Mouse (Mus musculus) embryonic facial prominence, embryonic 13.5 days (tissue): ENCODE data around the gene Gm49333. TPM values are rescaled to one million over a fixed set of nuclear protein-coding genes. Genes with fewer than 3 reads are reported as not detected.

ENCODE experiments used
- ATAC-seq: fragments of 200-750 bp; cut with Nextera tagmentation; 2 replicates; pipeline ENCODE4 v1.8.0; 2017; ENCODE audit warnings: low read depth; ENCODE audit not compliant: insufficient number of reproducible peaks, insufficient read depth, low FRiP score, low TSS enrichment
- H3K27ac ChIP-seq: fragments of 300-500 bp; sonication (generic); 2 replicates; pipeline ENCODE4 v1.5.1; 2015; ENCODE audit warnings: moderate library complexity, mild to moderate bottlenecking, inconsistent platforms
- H3K27me3 ChIP-seq: fragments of 300-500 bp; sonication (generic); 2 replicates; pipeline ENCODE4 v1.6.1; 2015; ENCODE audit warnings: mild to moderate bottlenecking, inconsistent platforms
- H3K36me3 ChIP-seq: fragments of 300-500 bp; sonication (generic); 2 replicates; pipeline ENCODE4 v1.6.1; 2015; ENCODE audit warnings: mild to moderate bottlenecking, inconsistent platforms
- H3K4me1 ChIP-seq: fragments of 300-500 bp; sonication (generic); 2 replicates; pipeline ENCODE4 v1.6.1; 2015; ENCODE audit warnings: inconsistent platforms
- H3K4me2 ChIP-seq: fragments of 300-500 bp; sonication (generic); 2 replicates; pipeline ENCODE4 v1.6.1; 2015; ENCODE audit warnings: moderate library complexity, mild to moderate bottlenecking, inconsistent platforms
- H3K4me3 ChIP-seq: fragments of 300-500 bp; sonication (generic); 2 replicates; pipeline ENCODE4 v1.5.1; 2015; ENCODE audit warnings: mild to moderate bottlenecking, inconsistent platforms
- H3K9ac ChIP-seq: fragments of 300-500 bp; sonication (generic); 2 replicates; pipeline ENCODE4 v1.6.1; 2015; ENCODE audit warnings: mild to moderate bottlenecking, inconsistent platforms
- H3K9me3 ChIP-seq: fragments of 300-500 bp; sonication (generic); 2 replicates; pipeline ENCODE4 v1.6.1; 2016; ENCODE audit warnings: inconsistent platforms
- WGBS: fragments of 180-500 bp; shearing (Covaris S2); methylation state at CpG from one replicate; pipeline ENCODE4 v1.1.7; 2015; ENCODE audit warnings: mixed read lengths; 5-methylcytosine and 5-hydroxymethylcytosine counted together
- polyA plus RNA-seq: library from polyadenylated mRNA; unstranded; fragments of >200 nt; fragmentation: Nextera tagmentation; extraction: Ambion mirVana; gene quantifications from 2 replicates; pipeline ENCODE4 v1.2.1, GENCODE M21; 2015

Gm49333 gene
- polyA plus RNA-seq, 1 experiment from 2014 or later: 0.41 TPM

DNA sequence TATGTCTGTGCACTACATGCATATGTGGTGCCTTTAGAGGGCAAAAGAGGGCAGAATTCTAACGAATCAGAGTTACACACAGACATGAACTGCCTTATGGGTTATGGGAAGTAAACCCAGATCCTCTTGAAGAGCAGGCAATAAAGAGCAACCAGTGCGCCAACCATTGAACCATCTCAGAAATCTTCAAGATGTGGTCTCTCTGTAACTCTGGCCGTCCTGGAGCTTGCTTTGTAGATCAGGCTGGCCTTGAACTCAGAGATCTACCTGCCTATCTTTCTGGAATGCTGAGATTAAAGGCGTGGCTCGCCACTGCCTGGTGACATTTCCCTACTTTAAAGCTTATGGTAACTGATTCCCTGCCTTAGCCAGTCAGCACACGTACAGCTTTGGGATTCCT lies 60.5 kb downstream of the Gm49333 start:
- no peak for ATAC-seq
- peaks cover 24% of the 10 kb centered on the region for H3K36me3 ChIP-seq
- H3K9ac ChIP-seq: 0 out of 2 replicates have a peak overlapping the region, but pooled peaks have one; percentile 44
- no peak overlapping the region for H3K27ac ChIP-seq
- no peaks in the 10 kb centered on the region for H3K27me3 ChIP-seq
- WGBS: 23% methylated on average over 6 of the region's 6 CpGs
- peak overlapping the region; percentile 94 for H3K4me3 ChIP-seq
- peak overlapping the region; percentile 98 for H3K4me2 ChIP-seq
- no peaks in the 10 kb centered on the region for H3K9me3 ChIP-seq
- H3K4me1 ChIP-seq: peaks cover 25% of the 10 kb centered on the region

- Histone ChIP-seq H3K9ac (peak overlapping the region; percentile 96), H3K27me3 (no peaks in the 10 kb centered on the region), H3K9me3 (no peaks in the 10 kb centered on the region), H3K36me3 (peaks cover 30% of the 10 kb centered on the region), H3K27ac (peak overlapping the region; percentile 92), H3K4me3 (peak overlapping the region; percentile 94), H3K4me2 (peak overlapping the region; percentile 98), H3K4me1 (peaks cover 26% of the 10 kb centered on the region)
- peak; percentile 95 for ATAC-seq
- WGBS: under 1% methylated on average over 38 of the region's 38 CpGs
Measured at GRCm38 (mm10) chr16:20672500-20672902, 61.1 kb downstream of the Gm49333 start.

DNA sequence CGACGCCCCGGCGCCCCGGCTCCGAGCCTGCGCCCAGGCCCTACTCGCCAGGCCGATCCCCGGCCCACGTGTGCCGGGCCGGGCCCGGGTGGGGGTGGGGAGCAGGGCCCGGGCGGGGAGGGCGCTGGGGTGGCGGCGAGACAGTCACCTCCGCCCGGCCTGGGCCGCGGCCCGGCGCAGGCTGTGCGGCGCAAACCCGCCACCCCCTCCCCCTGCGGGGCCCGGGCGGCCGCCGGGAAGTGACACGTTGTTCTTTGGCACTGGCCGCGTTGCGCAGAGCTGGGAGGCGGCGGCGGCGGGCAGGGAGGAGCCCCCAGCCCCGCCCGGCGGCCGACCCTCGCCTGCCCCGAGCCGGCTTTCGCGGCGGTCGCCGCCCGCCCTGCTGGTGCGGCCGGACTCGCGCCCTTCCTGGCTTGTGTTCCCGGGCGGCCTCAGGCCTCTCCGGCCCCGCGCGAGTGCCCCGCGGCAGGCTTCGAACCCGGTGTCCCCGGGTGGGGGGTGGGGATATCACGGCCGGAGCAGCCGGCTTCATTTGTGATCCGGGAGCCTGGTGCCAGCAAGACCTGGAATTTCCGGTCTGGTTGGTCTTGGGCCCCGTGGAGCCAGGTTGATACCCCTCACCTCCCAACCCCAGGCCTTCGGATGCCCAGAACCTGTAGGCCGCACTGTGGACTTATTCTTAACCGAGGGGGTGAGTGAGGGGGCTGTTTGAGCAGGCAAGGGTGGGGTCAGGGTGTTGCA lies 61.7 kb downstream of the Gm49333 start:
- peak overlapping the region; percentile 96 for H3K9ac ChIP-seq
- peak overlapping the region; percentile 92 for H3K27ac ChIP-seq
- no peaks in the 10 kb centered on the region for H3K27me3 ChIP-seq
- peak overlapping the region; percentile 98 for H3K4me2 ChIP-seq
- ATAC-seq: peak; percentile 69
- peaks cover 37% of the 10 kb centered on the region for H3K36me3 ChIP-seq
- H3K4me3 ChIP-seq: peak overlapping the region; percentile 94
- WGBS: under 1% methylated on average over 55 of the region's 78 CpGs
- peaks cover 30% of the 10 kb centered on the region for H3K4me1 ChIP-seq
- H3K9me3 ChIP-seq: no peaks in the 10 kb centered on the region

DNA sequence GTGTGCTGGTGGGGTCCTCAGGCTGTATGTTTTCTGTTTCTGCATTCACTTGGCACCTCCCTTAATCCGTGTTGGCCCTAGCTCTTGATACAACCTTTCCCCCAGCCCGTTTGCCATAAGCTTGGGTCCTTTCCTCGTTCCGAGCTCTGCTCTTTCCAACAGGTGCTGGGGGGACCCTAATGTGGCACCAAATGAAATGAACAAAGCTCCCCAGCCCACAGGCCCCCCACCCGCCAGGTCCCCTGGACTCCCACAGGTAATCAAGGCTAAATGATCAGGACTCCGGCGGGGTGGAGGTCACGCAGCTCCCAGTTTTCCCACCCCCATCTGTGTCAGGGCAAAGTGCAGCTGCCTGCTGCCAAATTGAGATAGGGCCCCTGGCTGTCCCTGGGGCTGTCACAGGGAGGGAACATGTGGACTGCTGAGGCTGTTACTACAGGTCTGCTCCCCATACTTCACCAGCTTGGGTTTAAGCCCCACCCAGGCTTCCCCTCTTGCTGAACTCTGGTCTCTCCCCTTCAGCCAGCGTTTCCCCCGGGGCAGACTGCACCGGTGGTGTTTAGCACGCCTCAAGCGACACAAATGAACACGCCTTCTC lies 62.4 kb downstream of the Gm49333 start:
- Histone ChIP-seq H3K9ac (peak overlapping the region; percentile 96), H3K36me3 (peaks cover 43% of the 10 kb centered on the region), H3K9me3 (no peaks in the 10 kb centered on the region), H3K4me3 (peak overlapping the region; percentile 94), H3K4me1 (peaks cover 30% of the 10 kb centered on the region), H3K27ac (peak overlapping the region; percentile 92), H3K27me3 (no peaks in the 10 kb centered on the region), H3K4me2 (peak overlapping the region; percentile 98)
- WGBS: 7% methylated on average over 14 of the region's 14 CpGs
- no peak for ATAC-seq

GRCm38 (mm10) chr16:20675213-20675612 lies 63.8 kb downstream of the Gm49333 start:
- H3K27ac ChIP-seq: no peak overlapping the region
- peak overlapping the region; percentile 94; the same call in 1 of the 2 replicates for H3K4me3 ChIP-seq
- H3K27me3 ChIP-seq: no peaks in the 10 kb centered on the region
- peaks cover 58% of the 10 kb centered on the region for H3K36me3 ChIP-seq
- ATAC-seq: no peak
- no peaks in the 10 kb centered on the region for H3K9me3 ChIP-seq
- 91% methylated on average over 6 of the region's 6 CpGs for WGBS
- H3K4me2 ChIP-seq: peak overlapping the region; percentile 98; the same call in 1 of the 2 replicates
- no peak overlapping the region for H3K9ac ChIP-seq
- peaks cover 30% of the 10 kb centered on the region for H3K4me1 ChIP-seq

DNA sequence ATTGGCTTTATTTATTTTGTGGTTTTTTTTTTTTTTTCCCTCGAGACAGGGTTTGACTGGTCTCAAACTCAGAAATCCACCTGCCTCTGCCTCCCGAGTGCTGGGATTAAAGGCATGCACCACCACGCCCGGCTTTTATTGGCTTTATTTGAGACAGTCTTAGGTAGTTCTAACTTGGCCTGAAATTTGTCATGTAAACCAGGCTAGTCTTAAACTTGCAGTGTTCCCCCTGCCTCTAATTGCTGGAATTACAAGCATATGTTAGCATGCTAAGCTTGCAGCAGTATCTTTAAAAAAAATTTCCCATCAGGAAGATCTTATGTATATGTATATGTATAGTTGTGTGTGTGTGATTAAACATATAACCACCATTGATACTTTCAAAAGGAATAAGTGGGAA lies 65.3 kb downstream of the Gm49333 start:
- Histone ChIP-seq H3K9ac (no peak overlapping the region), H3K4me2 (no peak overlapping the region), H3K36me3 (peaks cover 72% of the 10 kb centered on the region), H3K27ac (no peak overlapping the region), H3K4me3 (no peak overlapping the region), H3K27me3 (no peaks in the 10 kb centered on the region), H3K9me3 (no peaks in the 10 kb centered on the region), H3K4me1 (peaks cover 29% of the 10 kb centered on the region)
- 56% methylated on average over 4 of the region's 4 CpGs for WGBS
- ATAC-seq: no peak

GRCm38 (mm10) chr16:20677380-20677779 lies 66.0 kb downstream of the Gm49333 start:
- ATAC-seq: no peak
- no peak overlapping the region for H3K4me2 ChIP-seq
- no peak overlapping the region for H3K4me3 ChIP-seq
- H3K27me3 ChIP-seq: no peaks in the 10 kb centered on the region
- H3K9ac ChIP-seq: no peak overlapping the region
- peaks cover 25% of the 10 kb centered on the region for H3K4me1 ChIP-seq
- H3K9me3 ChIP-seq: no peaks in the 10 kb centered on the region
- WGBS: 76% methylated on average over 5 of the region's 5 CpGs
- H3K27ac ChIP-seq: no peak overlapping the region; the same call in 1 of the 2 replicates
- peaks cover 79% of the 10 kb centered on the region for H3K36me3 ChIP-seq

- ATAC-seq: no peak
- no peaks in the 10 kb centered on the region for H3K9me3 ChIP-seq
- no peak overlapping the region for H3K9ac ChIP-seq
- H3K4me3 ChIP-seq: no peak overlapping the region
- no peak overlapping the region for H3K27ac ChIP-seq
- H3K36me3 ChIP-seq: peaks cover 87% of the 10 kb centered on the region
- no peak overlapping the region for H3K4me2 ChIP-seq
- peaks cover 25% of the 10 kb centered on the region for H3K4me1 ChIP-seq
- H3K27me3 ChIP-seq: no peaks in the 10 kb centered on the region
- 85% methylated on average over 10 of the region's 10 CpGs for WGBS
Measured at GRCm38 (mm10) chr16:20677974-20678675, 66.7 kb downstream of the Gm49333 start.

DNA sequence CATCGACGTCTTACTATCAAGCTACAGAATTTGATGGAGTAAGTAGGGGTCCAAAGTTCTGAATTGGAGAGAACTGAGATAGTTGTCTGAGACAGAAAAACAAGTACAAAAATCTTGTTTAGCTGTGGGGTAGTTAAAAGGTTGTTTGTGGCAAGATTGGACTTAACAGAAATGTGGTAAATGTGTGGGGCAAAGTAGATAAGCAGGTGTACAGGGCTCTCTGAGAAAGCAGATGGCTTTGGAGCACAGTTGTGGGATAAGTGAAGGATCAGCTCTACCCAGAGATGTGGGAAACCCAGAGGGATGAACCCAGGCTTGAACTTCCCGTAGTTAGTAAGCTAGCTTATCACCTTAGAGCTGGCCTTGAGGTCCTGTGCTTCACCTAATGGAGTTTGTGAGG lies 79.4 kb downstream of the Gm49333 start:
- Histone ChIP-seq H3K27ac (no peak overlapping the region), H3K4me3 (no peak overlapping the region), H3K4me2 (no peak overlapping the region), H3K4me1 (peaks cover 22% of the 10 kb centered on the region), H3K27me3 (peaks cover under 1% of the 10 kb centered on the region; the same call in 1 of the 2 replicates), H3K36me3 (peaks cover 64% of the 10 kb centered on the region), H3K9ac (no peak overlapping the region), H3K9me3 (no peaks in the 10 kb centered on the region)
- WGBS: 86% methylated on average over 3 of the region's 3 CpGs
- no peak for ATAC-seq

DNA sequence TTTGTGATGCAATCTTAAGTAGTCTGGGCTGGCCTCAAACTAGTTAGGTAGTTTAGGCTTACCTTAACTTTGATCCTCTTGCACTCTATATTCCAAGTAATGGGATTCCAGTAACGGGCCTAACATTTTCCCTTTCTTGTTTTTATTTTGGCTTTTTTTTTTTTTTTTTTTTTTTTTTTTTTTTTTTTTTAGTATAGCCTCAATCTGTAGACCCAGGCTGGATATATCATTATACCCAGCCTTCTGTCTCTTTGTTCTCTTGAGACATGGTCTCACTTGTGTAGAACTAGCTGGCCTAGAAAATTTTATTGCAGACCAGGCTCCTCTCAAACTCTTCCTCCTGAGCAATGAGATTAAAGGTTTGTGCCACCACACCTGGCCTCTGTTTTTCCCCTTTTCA lies 80.2 kb downstream of the Gm49333 start:
- Histone ChIP-seq H3K4me2 (no peak overlapping the region), H3K9me3 (no peaks in the 10 kb centered on the region), H3K4me3 (no peak overlapping the region), H3K4me1 (peaks cover 29% of the 10 kb centered on the region), H3K36me3 (peaks cover 55% of the 10 kb centered on the region), H3K9ac (no peak overlapping the region), H3K27ac (no peak overlapping the region), H3K27me3 (peaks cover 6% of the 10 kb centered on the region; the same call in 1 of the 2 replicates)
- ATAC-seq: no peak
- 60% methylated on average over 1 of the region's 1 CpGs for WGBS

GRCm38 (mm10) chr16:20692241-20692965 lies 81.0 kb downstream of the Gm49333 start:
- H3K4me3 ChIP-seq: peak overlapping the region; percentile 63
- H3K9me3 ChIP-seq: no peaks in the 10 kb centered on the region
- peaks cover 6% of the 10 kb centered on the region; the same call in 1 of the 2 replicates for H3K27me3 ChIP-seq
- 0 out of 2 replicates have a peak overlapping the region, but pooled peaks have one; percentile 0 for H3K9ac ChIP-seq
- H3K27ac ChIP-seq: no peak overlapping the region
- 44% methylated on average over 16 of the region's 16 CpGs for WGBS
- peaks cover 47% of the 10 kb centered on the region for H3K36me3 ChIP-seq
- ATAC-seq: no peak
- H3K4me2 ChIP-seq: peak overlapping the region; percentile 83
- peaks cover 29% of the 10 kb centered on the region for H3K4me1 ChIP-seq
